Mouse (Mus musculus) G1E (cell line): ENCODE results near the gene Olfr1490.

ENCODE experiments used
- CTCF ChIP-seq: IDR thresholded peaks from 2 replicates; pipeline ENCODE4 v1.5.1; 2012; ENCODE audit warnings: low read depth, low read length, inconsistent platforms, mixed read lengths
- GATA2 ChIP-seq: IDR thresholded peaks from 2 replicates; pipeline ENCODE4 v1.6.1; 2012; ENCODE audit warnings: low read depth, low read length, inconsistent platforms, borderline replicate concordance

- TF ChIP-seq CTCF (no peak), GATA2 (no peak)
These were observed at the start of gene Olfr1490 for GRCm38 (mm10) chr19:13650791-13651190.
